Mouse (Mus musculus): ENCODE measurements around the gene Tbc1d10c. TPM values are rescaled to one million over a fixed set of nuclear protein-coding genes. Genes with fewer than 3 reads are reported as not detected.
A peak's percentile ranks its signal among the peaks of the same experiment; 100 is the strongest.

Gene Tbc1d10c
- polyA plus RNA-seq, 1 experiment from 2014 or later: 6.7 TPM

- Histone ChIP-seq H3K27ac (peak overlapping the region; percentile 93), H3K4me3 (peak overlapping the region; percentile 83), H3K4me1 (peaks cover 53% of the 10 kb centered on the region), H3K4me2 (peak overlapping the region; percentile 99), H3K36me3 (no peaks in the 10 kb centered on the region), H3K9ac (peak overlapping the region; percentile 97), H3K27me3 (no peaks in the 10 kb centered on the region), H3K9me3 (no peaks in the 10 kb centered on the region)
- WGBS: 0% methylated on average over 40 of the region's 81 CpGs
- ATAC-seq (ENCODE audit: borderline replicate concordance, extremely low read depth, low FRiP score, low TSS enrichment): peak; percentile 53
Measured at GRCm38 (mm10) chr19:4214771-4215450, 23.8 kb upstream of the Tbc1d10c start.

GRCm38 (mm10) chr19:4214071-4214770 lies 23.1 kb upstream of the Tbc1d10c start, which contains the start of the genes Clcf1 and AC109138.7:
Gene Clcf1, plus strand, starts transcription at chr19:4214238.
Gene AC109138.7, plus strand, starts transcription at chr19:4214357.
- under 1% methylated on average over 40 of the region's 49 CpGs for WGBS
- H3K9ac ChIP-seq: peak within 1 kb of the TSS; percentile 97
- H3K4me1 ChIP-seq: peaks cover 47% of the 10 kb centered on the region

DNA sequence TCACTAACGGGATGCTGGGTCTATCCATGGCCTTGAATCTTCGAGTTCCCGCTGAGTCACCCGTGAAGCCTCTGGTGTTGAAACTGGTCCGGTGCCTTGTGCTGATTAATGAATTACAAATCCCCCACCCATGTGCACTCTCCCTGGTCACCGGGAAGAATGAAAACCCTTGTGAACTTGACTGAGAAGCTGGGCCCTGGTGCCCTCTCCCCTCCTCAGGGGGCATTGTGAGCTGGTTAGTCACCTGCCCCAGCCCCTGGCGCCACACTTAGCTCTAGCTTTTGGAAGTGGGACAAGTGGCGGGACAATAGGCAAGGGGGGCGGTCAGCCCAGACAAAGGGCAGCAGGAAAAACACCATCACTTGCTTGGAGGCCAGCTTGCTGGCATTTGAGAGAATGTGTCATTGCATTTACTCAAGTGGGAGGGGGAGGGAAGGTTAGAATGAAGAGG lies 22.5 kb upstream of the Tbc1d10c start:
- no peaks in the 10 kb centered on the region for H3K27me3 ChIP-seq
- ATAC-seq (ENCODE audit: borderline replicate concordance, extremely low read depth, low FRiP score, low TSS enrichment): no peak
- H3K4me2 ChIP-seq: peak overlapping the region; percentile 99
- 14% methylated on average over 9 of the region's 9 CpGs for WGBS
- H3K9me3 ChIP-seq: no peaks in the 10 kb centered on the region
- H3K9ac ChIP-seq: no peak overlapping the region; the same call in 1 of the 2 replicates
- H3K4me3 ChIP-seq: peak overlapping the region; percentile 83
- H3K4me1 ChIP-seq: peaks cover 47% of the 10 kb centered on the region
- peak overlapping the region; percentile 93 for H3K27ac ChIP-seq
- H3K36me3 ChIP-seq: no peaks in the 10 kb centered on the region

More at GRCm38 (mm10) chr19:4214071-4214770, 23.1 kb upstream of the Tbc1d10c start, which contains the start of the genes Clcf1 and AC109138.7:
- H3K27me3 ChIP-seq: no peaks in the 10 kb centered on the region
- H3K4me3 ChIP-seq: peak within 1 kb of the TSS; percentile 83
- H3K27ac ChIP-seq: peak within 1 kb of the TSS; percentile 93
- peak; percentile 60 for ATAC-seq (ENCODE audit: borderline replicate concordance, extremely low read depth, low FRiP score, low TSS enrichment)
- H3K9me3 ChIP-seq: no peaks in the 10 kb centered on the region
- peak within 1 kb of the TSS; percentile 99 for H3K4me2 ChIP-seq
- H3K36me3 ChIP-seq: no peaks in the 10 kb centered on the region

GRCm38 (mm10) chr19:4211891-4212588 lies 21.0 kb upstream of the Tbc1d10c start:
- Histone ChIP-seq H3K4me3 (no peak overlapping the region), H3K4me1 (peaks cover 35% of the 10 kb centered on the region), H3K9me3 (no peaks in the 10 kb centered on the region), H3K36me3 (no peaks in the 10 kb centered on the region), H3K9ac (no peak overlapping the region), H3K27ac (no peak overlapping the region), H3K4me2 (no peak overlapping the region), H3K27me3 (no peaks in the 10 kb centered on the region)
- no peak for ATAC-seq (ENCODE audit: borderline replicate concordance, extremely low read depth, low FRiP score, low TSS enrichment)
- WGBS: 42% methylated on average over 4 of the region's 4 CpGs

DNA sequence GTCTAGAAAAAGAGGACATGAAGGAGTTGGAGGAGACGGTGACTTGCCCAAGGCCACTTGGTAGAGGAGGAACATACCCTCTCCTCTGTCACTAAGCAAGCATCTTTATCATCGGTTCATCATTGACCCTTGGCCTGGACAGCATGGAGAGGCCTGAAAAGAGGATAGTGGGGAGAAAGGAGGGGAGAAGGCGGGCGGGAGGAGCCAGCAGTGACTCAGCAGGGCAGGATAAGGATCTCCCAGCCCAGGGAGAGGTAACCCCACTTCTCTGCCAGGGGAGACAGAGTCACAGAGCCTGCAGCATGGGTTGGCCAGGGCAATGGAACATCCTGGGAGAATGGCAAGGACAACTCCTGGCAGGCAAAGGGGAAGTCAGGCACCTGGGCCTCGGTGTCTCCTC lies 17.5 kb upstream of the Tbc1d10c start:
- Histone ChIP-seq H3K9ac (no peak overlapping the region), H3K36me3 (no peaks in the 10 kb centered on the region), H3K27ac (no peak overlapping the region), H3K4me3 (no peak overlapping the region), H3K4me1 (peaks cover 12% of the 10 kb centered on the region), H3K4me2 (no peak overlapping the region), H3K27me3 (peaks cover 6% of the 10 kb centered on the region; the same call in 1 of the 2 replicates), H3K9me3 (no peaks in the 10 kb centered on the region)
- ATAC-seq (ENCODE audit: borderline replicate concordance, extremely low read depth, low FRiP score, low TSS enrichment): no peak
- 60% methylated on average over 5 of the region's 5 CpGs for WGBS

DNA sequence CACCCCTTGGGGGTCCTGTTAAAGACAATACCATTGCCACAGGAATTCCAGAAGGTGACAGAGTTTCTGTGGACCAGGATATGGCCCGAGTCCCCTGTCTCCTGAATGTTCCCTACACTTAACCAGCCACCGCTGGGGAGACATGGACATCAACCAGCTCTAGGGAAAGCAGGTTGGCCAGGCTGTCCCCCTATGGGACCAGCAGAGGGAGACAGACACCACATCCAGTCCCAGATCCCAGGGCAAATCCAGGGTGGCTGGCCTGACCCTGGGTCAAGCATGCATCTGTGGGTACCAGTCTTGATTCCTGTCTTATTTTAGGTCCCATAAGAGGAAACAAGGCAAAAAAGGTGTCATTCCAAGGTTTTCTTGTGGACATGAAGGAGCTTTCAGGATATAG lies 15.9 kb upstream of the Tbc1d10c start:
- H3K4me2 ChIP-seq: no peak overlapping the region
- no peak overlapping the region for H3K9ac ChIP-seq
- no peak overlapping the region for H3K27ac ChIP-seq
- peaks cover 5% of the 10 kb centered on the region for H3K4me1 ChIP-seq
- no peak overlapping the region for H3K4me3 ChIP-seq
- H3K9me3 ChIP-seq: no peaks in the 10 kb centered on the region
- H3K36me3 ChIP-seq: no peaks in the 10 kb centered on the region
- peak; percentile 44; the same call in 1 of the 2 replicates for ATAC-seq (ENCODE audit: borderline replicate concordance, extremely low read depth, low FRiP score, low TSS enrichment)
- H3K27me3 ChIP-seq: peaks cover 6% of the 10 kb centered on the region; the same call in 1 of the 2 replicates
- 0% methylated on average over 2 of the region's 2 CpGs for whole genome bisulfite sequencing

GRCm38 (mm10) chr19:4204889-4205288 lies 13.8 kb upstream of the Tbc1d10c start:
- no peak overlapping the region for H3K4me2 ChIP-seq
- H3K27ac ChIP-seq: no peak overlapping the region
- H3K9me3 ChIP-seq: no peaks in the 10 kb centered on the region
- H3K36me3 ChIP-seq: 0 out of 2 replicates have a peak, but pooled peaks cover 3% of the 10 kb centered on the region
- ATAC-seq (ENCODE audit: borderline replicate concordance, extremely low read depth, low FRiP score, low TSS enrichment): no peak
- H3K4me1 ChIP-seq: peaks cover 17% of the 10 kb centered on the region
- no peak overlapping the region for H3K9ac ChIP-seq
- H3K4me3 ChIP-seq: no peak overlapping the region
- 63% methylated on average over 3 of the region's 4 CpGs for WGBS
- H3K27me3 ChIP-seq: peaks cover 6% of the 10 kb centered on the region; the same call in 1 of the 2 replicates

GRCm38 (mm10) chr19:4203604-4204326 lies 12.7 kb upstream of the Tbc1d10c start:
- Histone ChIP-seq H3K4me3 (no peak overlapping the region), H3K36me3 (peaks cover 10% of the 10 kb centered on the region), H3K27ac (peak overlapping the region; percentile 48; the same call in 1 of the 2 replicates), H3K9ac (no peak overlapping the region), H3K9me3 (no peaks in the 10 kb centered on the region), H3K27me3 (peaks cover 6% of the 10 kb centered on the region; the same call in 1 of the 2 replicates), H3K4me2 (no peak overlapping the region), H3K4me1 (peaks cover 17% of the 10 kb centered on the region)
- ATAC-seq (ENCODE audit: borderline replicate concordance, extremely low read depth, low FRiP score, low TSS enrichment): no peak
- WGBS: 49% methylated on average over 13 of the region's 13 CpGs

DNA sequence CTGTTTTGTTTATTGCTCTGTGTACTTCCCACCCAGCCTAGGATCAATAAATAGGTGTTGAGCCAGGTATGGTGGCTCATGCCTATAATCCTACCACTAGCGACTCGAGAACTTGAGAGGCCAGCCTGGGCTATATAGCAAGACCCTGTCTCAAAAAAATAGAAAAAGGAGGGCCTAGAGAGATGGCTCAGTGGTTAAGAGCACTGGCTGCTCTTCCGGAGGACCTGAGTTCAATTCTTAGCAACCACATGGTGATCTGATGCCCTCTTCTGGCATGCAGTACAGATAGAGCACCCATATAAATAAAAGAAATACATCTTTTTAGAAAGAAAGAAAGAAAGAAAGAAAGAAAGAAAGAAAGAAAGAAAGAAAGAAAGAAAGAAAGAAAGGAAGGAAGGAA lies 12.1 kb upstream of the Tbc1d10c start:
- H3K36me3 ChIP-seq: peaks cover 10% of the 10 kb centered on the region
- WGBS: 62% methylated on average over 3 of the region's 3 CpGs
- no peak overlapping the region for H3K27ac ChIP-seq
- peaks cover 17% of the 10 kb centered on the region for H3K4me1 ChIP-seq
- no peaks in the 10 kb centered on the region for H3K9me3 ChIP-seq
- peaks cover 6% of the 10 kb centered on the region; the same call in 1 of the 2 replicates for H3K27me3 ChIP-seq
- no peak overlapping the region for H3K9ac ChIP-seq
- no peak overlapping the region for H3K4me3 ChIP-seq
- no peak for ATAC-seq (ENCODE audit: borderline replicate concordance, extremely low read depth, low FRiP score, low TSS enrichment)
- H3K4me2 ChIP-seq: no peak overlapping the region

DNA sequence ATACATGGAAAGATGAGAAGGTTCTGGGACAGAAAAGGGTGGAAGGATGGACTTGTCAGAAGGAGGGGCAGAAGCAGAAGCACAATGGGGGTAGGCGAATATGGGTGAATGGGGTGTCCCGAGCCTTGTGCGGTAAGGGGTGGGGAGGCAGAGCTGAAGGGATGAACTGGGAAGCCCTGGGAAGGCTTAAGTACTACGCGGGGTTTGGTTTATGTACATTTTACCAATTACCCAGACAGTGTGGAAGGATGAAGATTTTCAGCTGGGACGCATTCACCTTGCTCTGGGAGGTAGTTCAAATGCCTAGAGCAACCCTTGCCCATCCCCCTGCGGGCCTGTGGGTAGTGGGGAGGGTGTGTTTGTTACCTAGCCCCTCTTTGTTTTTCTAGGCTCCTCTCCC lies 11.1 kb upstream of the Tbc1d10c start:
- ATAC-seq (ENCODE audit: borderline replicate concordance, extremely low read depth, low FRiP score, low TSS enrichment): no peak
- Histone ChIP-seq H3K9me3 (no peaks in the 10 kb centered on the region), H3K4me1 (peaks cover 17% of the 10 kb centered on the region), H3K36me3 (peaks cover 13% of the 10 kb centered on the region), H3K9ac (peak overlapping the region; percentile 75), H3K4me2 (peak overlapping the region; percentile 82), H3K4me3 (peak overlapping the region; percentile 64), H3K27me3 (peaks cover 6% of the 10 kb centered on the region; the same call in 1 of the 2 replicates), H3K27ac (no peak overlapping the region)
- 21% methylated on average over 7 of the region's 7 CpGs for WGBS
